11 mouse cellular contexts compared by ENCODE assay signal in the genomic region with DNA sequence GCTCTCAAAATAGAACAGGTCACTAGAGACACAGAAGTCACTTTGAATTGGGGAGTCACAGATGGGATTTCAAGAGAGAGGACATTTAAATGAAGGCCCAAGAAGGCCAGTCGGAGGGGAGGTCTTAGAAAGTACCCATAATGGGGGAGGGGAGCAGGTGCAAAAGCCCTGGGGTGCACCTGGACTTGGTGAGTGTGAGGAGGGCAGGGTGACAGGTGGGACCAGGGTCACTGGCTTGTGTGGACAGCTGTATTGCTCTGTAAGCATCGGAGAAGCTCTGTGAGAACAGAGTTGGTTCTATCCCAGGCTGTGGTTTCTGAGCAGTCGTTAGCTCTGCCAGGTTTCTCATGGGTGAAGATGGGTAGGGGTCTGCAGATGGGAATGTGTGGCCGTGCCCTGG. TPM values are rescaled to one million over a fixed set of nuclear protein-coding genes. Genes with fewer than 3 reads are reported as not detected.
DNase-seq lines count a peak whose midpoint lies in the region; ATAC-seq and TF ChIP-seq lines count a peak whose summit lies in the region.
"Had no signal": no experiment of that assay in that cellular context is flagged by ENCODE, and none has a peak within 500 bp of the region (broad histone marks: within the 10 kb centered on the region; RNA-seq: fewer than 3 reads in every experiment).

No protein-coding gene starts in this region.

- no peaks in the 10 kb centered on the region for H3K27me3 ChIP-seq in heart, adult 2 months (ENCODE audit: control insufficient read depth, insufficient read depth, low read length)
- no peaks in the 10 kb centered on the region for H3K27me3 ChIP-seq in megakaryocyte, embryonic 14.5 days (replicated peaks)
- H3K27me3 ChIP-seq in liver, postnatal 0 days (ENCODE audit: insufficient read depth, low read length), result no peaks in the 10 kb centered on the region
- no peaks in the 10 kb centered on the region for H3K27me3 ChIP-seq in stomach, postnatal 0 days (ENCODE audit: control insufficient read depth, insufficient read depth, low read length)
- H3K27me3 ChIP-seq: Patski had no signal

- H3K4me3 ChIP-seq in heart, adult 2 months, result peak overlapping the region; percentile 8; the same call in 1 of the 2 replicates
- peak overlapping the region; percentile 93 for H3K4me3 ChIP-seq in megakaryocyte, embryonic 14.5 days (replicated peaks)
- no peak overlapping the region for H3K4me3 ChIP-seq in liver, postnatal 0 days (ENCODE audit: low read depth, low read length)
- no peak overlapping the region for H3K4me3 ChIP-seq in stomach, postnatal 0 days (ENCODE audit: low read depth, low read length)

- intact Hi-C loops in heart, adult 2 months (cut with DNase I), result no loop called here
- intact Hi-C loops in heart, postnatal 10 days (cut with DNase I), result no loop called here

- peak overlapping the region; percentile 18; the same call in 1 of the 2 replicates for H3K9ac ChIP-seq in heart, adult 2 months (ENCODE audit: low read depth, low read length)
- H3K9ac ChIP-seq in liver, postnatal 0 days (replicated peaks), result 0 out of 2 replicates have a peak overlapping the region, but pooled peaks have one; percentile 26
- H3K9ac ChIP-seq in stomach, postnatal 0 days (ENCODE audit: low read length), result no peak overlapping the region

- no peak for ATAC-seq in megakaryocyte, adult 5-6 weeks (ENCODE audit: poor library complexity, severe bottlenecking)
- no peak for ATAC-seq in liver, postnatal 0 days
- ATAC-seq in stomach, postnatal 0 days (ENCODE audit: low FRiP score, low TSS enrichment), result no peak
- ATAC-seq: Patski had no signal

- peak overlapping the region; percentile 93 for H3K27ac ChIP-seq in heart, adult 2 months
- H3K27ac ChIP-seq in liver, postnatal 0 days (ENCODE audit: low read depth), result peak overlapping the region; percentile 40; the same call in 1 of the 2 replicates
- peak overlapping the region; percentile 73 for H3K27ac ChIP-seq in stomach, postnatal 0 days (replicated peaks)

- no peaks in the 10 kb centered on the region for H3K79me2 ChIP-seq in heart, adult 2 months (replicated peaks; ENCODE audit: control insufficient read depth, insufficient read depth, low read length)

- peaks cover 27% of the 10 kb centered on the region for H3K4me1 ChIP-seq in heart, adult 2 months (ENCODE audit: control insufficient read depth, insufficient read depth, low read length)
- H3K4me1 ChIP-seq in megakaryocyte, embryonic 14.5 days, result peaks cover 100% of the 10 kb centered on the region
- peaks cover 63% of the 10 kb centered on the region for H3K4me1 ChIP-seq in liver, postnatal 0 days (ENCODE audit: insufficient read depth)
- H3K4me1 ChIP-seq in stomach, postnatal 0 days (replicated peaks; ENCODE audit: control insufficient read depth, insufficient read depth), result peaks cover 7% of the 10 kb centered on the region

- 0 out of 2 replicates have a peak overlapping the region, but pooled peaks have one; percentile 26 for H3K4me2 ChIP-seq in liver, postnatal 0 days (ENCODE audit: low read depth, low read length)
- no peak overlapping the region for H3K4me2 ChIP-seq in stomach, postnatal 0 days (replicated peaks; ENCODE audit: low read depth)
- H3K4me2 ChIP-seq: heart, embryonic 11.5 days had no signal

- no peak for TF ChIP-seq POLR2A in heart, adult 2 months (IDR thresholded peaks at IDR 0.05; ENCODE audit: insufficient read depth, low read depth, low read length)

- H3K9me3 ChIP-seq in megakaryocyte, embryonic 14.5 days, result no peaks in the 10 kb centered on the region
- no peaks in the 10 kb centered on the region for H3K9me3 ChIP-seq in liver, postnatal 0 days (ENCODE audit: low read length)
- no peaks in the 10 kb centered on the region for H3K9me3 ChIP-seq in stomach, postnatal 0 days (ENCODE audit: control insufficient read depth, low read length)

- TF ChIP-seq CTCF in heart, adult 2 months (IDR thresholded peaks at IDR 0.05), result no peak
- TF ChIP-seq CTCF in liver, postnatal 0 days (IDR thresholded peaks at IDR 0.05; ENCODE audit: low read depth), result no peak
- no peak for TF ChIP-seq CTCF in stomach, postnatal 0 days (IDR thresholded peaks at IDR 0.05; ENCODE audit: low read depth)

- DNase-seq in heart, adult 2 months, result no peak
- no peak for DNase-seq in heart, postnatal 10 days
- no peak for DNase-seq in liver, postnatal 0 days
- DNase-seq in stomach, postnatal 0 days (ENCODE audit: low spot score), result no peak
- no peak for DNase-seq in urinary bladder, adult 2 months (ENCODE audit: low spot score)
- DNase-seq in B cell, adult 2 months, result no peak
- DNase-seq: spleen, adult 18-20 months had no signal

- WGBS in heart, adult 2 months, result 83% methylated on average over 4 of the region's 4 CpGs
- WGBS in liver, postnatal 0 days (ENCODE audit: insufficient replicate concordance), result 63% methylated on average over 4 of the region's 4 CpGs
- WGBS in stomach, postnatal 0 days, result 76% methylated on average over 4 of the region's 4 CpGs

- TF ChIP-seq EP300 in heart, adult 2 months (IDR thresholded peaks at IDR 0.05; ENCODE audit: insufficient read depth, low read depth, low read length), result no peak
- no peak for TF ChIP-seq EP300 in liver, postnatal 0 days (IDR thresholded peaks at IDR 0.05; ENCODE audit: low read depth)
- no peak for TF ChIP-seq EP300 in stomach, postnatal 0 days (optimal IDR thresholded peaks at IDR 0.05)

- no peaks in the 10 kb centered on the region for H3K36me3 ChIP-seq in heart, adult 2 months (ENCODE audit: control insufficient read depth, insufficient read depth, low read length)
- peaks cover 100% of the 10 kb centered on the region for H3K36me3 ChIP-seq in megakaryocyte, embryonic 14.5 days (replicated peaks; ENCODE audit: low read length)
- H3K36me3 ChIP-seq in liver, postnatal 0 days (replicated peaks; ENCODE audit: insufficient read depth, low read length), result peaks cover 6% of the 10 kb centered on the region
- H3K36me3 ChIP-seq in stomach, postnatal 0 days (ENCODE audit: control insufficient read depth, insufficient read depth, low read length), result no peaks in the 10 kb centered on the region

RNA-seq across cellular contexts. Expression of a gene that starts 17.5 kb away (rescaled TPM):
- total RNA-seq in heart, adult 2 months (2021), result 10 to 100 TPM; 52.1 to 67.8 TPM
- 96.1 and 107 TPM in 2 replicates for polyA plus RNA-seq in heart, adult 2 months (2012; rRNA removed)
- total RNA-seq in heart, postnatal 10 days (2021), result 10 to 100 TPM; 36.6 to 61.8 TPM
- 388 and 1,147 TPM in 2 replicates for polyA plus RNA-seq in megakaryocyte, embryonic 14.5 days (2012; ENCODE audit: insufficient read depth, low replicate concordance)
- total RNA-seq in megakaryocyte, adult 5-6 weeks (2015), result 7.3 and 7.8 TPM in 2 replicates
- total RNA-seq in megakaryocyte, adult 5-6 weeks (2017), result 2.8 and 14.0 TPM in 2 replicates
- polyA plus RNA-seq in liver, postnatal 0 days (2015; fragmentation: Nextera tagmentation; extraction: Ambion mirVana), result 34.0 and 35.4 TPM in 2 replicates
- 42.4 and 50.9 TPM in 2 replicates for polyA plus RNA-seq in stomach, postnatal 0 days (2015; fragmentation: Nextera tagmentation; extraction: Ambion mirVana)
- 47.4 and 52.8 TPM in 2 replicates for polyA plus RNA-seq in urinary bladder, adult 2 months (2012; rRNA removed)

RNA-seq across cellular contexts. Expression of a gene that starts 25.5 kb away (rescaled TPM):
- 1 to 10 TPM; 1.3 to 2.5 TPM for total RNA-seq in heart, adult 2 months (2021)
- 4.3 and 4.9 TPM in 2 replicates for polyA plus RNA-seq in heart, adult 2 months (2012; rRNA removed)
- total RNA-seq in heart, postnatal 10 days (2021), result 1 to 10 TPM; 2.0 to 3.4 TPM
- 111 and 126 TPM in 2 replicates for polyA plus RNA-seq in megakaryocyte, embryonic 14.5 days (2012; ENCODE audit: insufficient read depth, low replicate concordance)
- total RNA-seq in megakaryocyte, adult 5-6 weeks (2015), result 15.5 and 21.6 TPM in 2 replicates
- total RNA-seq in megakaryocyte, adult 5-6 weeks (2017), result 28.8 and 38.7 TPM in 2 replicates
- polyA plus RNA-seq in liver, postnatal 0 days (2015; fragmentation: Nextera tagmentation; extraction: Ambion mirVana), result 8.9 and 9.6 TPM in 2 replicates
- polyA plus RNA-seq in stomach, postnatal 0 days (2015; fragmentation: Nextera tagmentation; extraction: Ambion mirVana), result 0.61 and 0.92 TPM in 2 replicates
- polyA plus RNA-seq in urinary bladder, adult 2 months (2012; rRNA removed), result 4.9 and 6.3 TPM in 2 replicates

Comparison
In these comparisons a context has a peak if more than half of its experiments do, and no peak if none do; other contexts are left out.
1. H3K27ac ChIP-seq: peak in every context shown above with its lines; median percentile 93 in heart, adult 2 months; 73 in stomach, postnatal 0 days; 40 in liver, postnatal 0 days.
2. H3K4me3 ChIP-seq: peak in heart, adult 2 months (single experiment) and megakaryocyte, embryonic 14.5 days (single experiment); none in liver, postnatal 0 days (single experiment) and stomach, postnatal 0 days (single experiment).
3. RNA of a gene that starts 25.5 kb away (polyA plus RNA-seq): 111 to 126 TPM in megakaryocyte, embryonic 14.5 days; 8.9 to 9.6 TPM in liver, postnatal 0 days, 4.9 to 6.3 TPM in urinary bladder, adult 2 months, 4.3 to 4.9 TPM in heart, adult 2 months and 0.61 to 0.92 TPM in stomach, postnatal 0 days; every median in the first group is over 10 times any median in the second.